Mouse (Mus musculus): ENCODE measurements around the gene Arl5a. TPM values are rescaled to one million over a fixed set of nuclear protein-coding genes. Genes with fewer than 3 reads are reported as not detected.

Arl5a gene
- total RNA-seq, 2 experiments from 2014 or later, result 63.0 to 64.2 TPM

- intact Hi-C loops (cut with DNase I), result no loop called here
- no peak for DNase-seq (ENCODE audit: low spot score in 2 of 2)
These were observed 52.6 kb downstream of the Arl5a start for GRCm38 (mm10) chr2:52372080-52372479.

GRCm38 (mm10) chr2:52371066-52371465, 53.6 kb downstream of the Arl5a start:
- intact Hi-C loops (cut with DNase I), result no loop called here

GRCm38 (mm10) chr2:52369622-52370021, 55.1 kb downstream of the Arl5a start:
- no peak for DNase-seq (ENCODE audit: low spot score in 2 of 2)
- intact Hi-C loops (cut with DNase I), result no loop called here

More at GRCm38 (mm10) chr2:52371066-52371465, 53.6 kb downstream of the Arl5a start:
- no peak for DNase-seq (ENCODE audit: low spot score in 2 of 2)

- DNase-seq (ENCODE audit: low spot score in 2 of 2), result no peak
- intact Hi-C loops (cut with DNase I), result no loop called here
These were observed 57.0 kb downstream of the Arl5a start for GRCm38 (mm10) chr2:52367665-52368064.

GRCm38 (mm10) chr2:52367248-52367647, 57.5 kb downstream of the Arl5a start:
- intact Hi-C loops (cut with DNase I), result no loop called here
- DNase-seq (ENCODE audit: low spot score in 2 of 2), result peak; percentile 12 to 24

- no peak for DNase-seq (ENCODE audit: low spot score in 2 of 2)
- intact Hi-C loops (cut with DNase I), result no loop called here
These were observed 63.6 kb downstream of the Arl5a start for GRCm38 (mm10) chr2:52361086-52361485.

GRCm38 (mm10) chr2:52359722-52360121, 65.0 kb downstream of the Arl5a start:
- intact Hi-C loops (cut with DNase I), result no loop called here
- no peak for DNase-seq (ENCODE audit: low spot score in 2 of 2)

GRCm38 (mm10) chr2:52358156-52358555, 66.5 kb downstream of the Arl5a start:
- intact Hi-C loops (cut with DNase I), result no loop called here
- no peak for DNase-seq (ENCODE audit: low spot score in 2 of 2)

GRCm38 (mm10) chr2:52351029-52351428, 73.7 kb downstream of the Arl5a start:
- intact Hi-C loops (cut with DNase I), result no loop called here
- DNase-seq (ENCODE audit: low spot score in 2 of 2), result no peak

Other genes starting within 250 kb of the Arl5a start
- gene Neb, start 46.4 kb downstream of the Arl5a start, total RNA-seq (2021), result 1 to 10 TPM in 1 of 2 experiments, under 1 TPM in 1; 0.99 to 1.1 TPM